Mouse (Mus musculus) cerebellum, adult 2 months (tissue): ENCODE measurements around the gene Ebp.

ENCODE experiments used
- CTCF ChIP-seq: fragments of 200-500 bp; IDR thresholded peaks from 2 replicates; pipeline ENCODE4 v1.5.1; 2011; ENCODE audit warnings: low read depth, mild to moderate bottlenecking, control low read depth, low read length, moderate library complexity, borderline replicate concordance; ENCODE audit not compliant: insufficient read depth
- POLR2A ChIP-seq: fragments of 200-500 bp; IDR thresholded peaks from 2 replicates; pipeline ENCODE4 v1.6.1; 2011; ENCODE audit warnings: low read length, control low read depth, borderline replicate concordance; ENCODE audit not compliant: insufficient read depth

DNA sequence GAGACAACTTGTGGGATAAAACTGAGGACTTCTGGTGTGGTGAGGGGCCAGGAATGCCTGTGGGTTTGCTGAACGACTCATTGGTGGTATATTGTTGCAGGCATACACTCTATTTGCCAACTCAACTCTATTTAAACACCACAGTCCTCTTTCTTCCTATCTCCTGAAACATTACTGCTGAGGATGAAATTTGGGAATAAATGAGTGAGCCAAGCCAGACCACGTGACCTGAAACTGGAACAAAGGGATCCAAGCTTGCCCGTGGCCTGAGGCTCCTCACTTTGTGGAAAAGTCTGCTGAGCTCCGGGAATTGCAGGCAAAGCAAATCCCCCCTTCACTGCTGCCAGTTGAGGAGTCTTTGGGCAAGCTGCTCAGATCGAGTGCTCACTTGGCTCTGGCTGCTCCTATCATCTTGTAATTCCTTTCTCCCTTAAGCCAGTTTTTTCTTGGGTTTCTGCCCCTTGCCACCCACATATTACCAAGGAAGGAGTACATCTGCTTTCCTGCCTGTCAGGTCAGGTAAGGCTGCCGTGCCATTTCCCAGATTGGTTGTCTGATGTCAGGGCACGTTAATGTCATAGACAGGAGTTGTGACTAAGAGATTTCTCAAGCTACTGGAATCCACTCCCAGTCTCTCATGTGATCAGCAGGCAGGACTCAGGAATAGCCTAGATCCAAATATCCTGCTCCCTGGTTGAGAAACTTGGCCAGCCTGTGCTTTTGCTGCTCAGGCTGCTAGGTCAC, 29.5 kb upstream of the Ebp start:
- TF ChIP-seq POLR2A (no peak), CTCF (no peak)
